Mouse (Mus musculus) lung, embryonic 14.5 days (tissue): ENCODE results near the gene Cftr. TPM values are rescaled to one million over a fixed set of nuclear protein-coding genes. Genes with fewer than 3 reads are reported as not detected.

Experiments used
- ATAC-seq: fragments of 200-750 bp; cut with Nextera tagmentation; 2 replicates; pipeline ENCODE4 v1.8.0; 2017; ENCODE audit warnings: mild to moderate bottlenecking, moderate TSS enrichment, moderate library complexity; ENCODE audit not compliant: insufficient read depth
- DNase-seq: peaks from one replicate; pipeline ENCODE4 v3.0.0-alpha.2; 2015
- H3K27ac ChIP-seq: fragments of 300-500 bp; sonication (generic); 2 replicates; pipeline ENCODE4 v1.5.1; 2014; ENCODE audit warnings: low read depth, mild to moderate bottlenecking, moderate library complexity
- H3K27me3 ChIP-seq: fragments of 300-500 bp; sonication (generic); 2 replicates; pipeline ENCODE4 v1.6.1; 2014; ENCODE audit warnings: low read length, control low read depth; ENCODE audit not compliant: insufficient read depth
- H3K36me3 ChIP-seq: fragments of 300-500 bp; sonication (generic); 2 replicates; pipeline ENCODE4 v1.6.1; 2014; ENCODE audit warnings: control low read depth; ENCODE audit not compliant: insufficient read depth
- H3K4me1 ChIP-seq: fragments of 300-500 bp; sonication (generic); 2 replicates; pipeline ENCODE4 v1.6.1; 2014; ENCODE audit warnings: antibody characterized with exemption, control low read depth; ENCODE audit not compliant: insufficient read depth
- H3K4me2 ChIP-seq: fragments of 300-500 bp; sonication (generic); 2 replicates; pipeline ENCODE4 v1.6.1; 2014; ENCODE audit warnings: mild to moderate bottlenecking
- H3K4me3 ChIP-seq: fragments of 300-500 bp; sonication (generic); 2 replicates; pipeline ENCODE4 v1.5.1; 2014; ENCODE audit warnings: low read depth, low read length
- H3K9ac ChIP-seq: fragments of 300-500 bp; sonication (generic); 2 replicates; pipeline ENCODE4 v1.6.1; 2014
- H3K9me3 ChIP-seq: fragments of 300-500 bp; sonication (generic); 2 replicates; pipeline ENCODE4 v1.6.1; 2016; ENCODE audit warnings: low read depth, low read length, control low read depth
- CTCF ChIP-seq: IDR thresholded peaks from 2 replicates; pipeline ENCODE4 v1.5.1; 2016; ENCODE audit warnings: antibody characterized with exemption, low read depth
- WGBS: fragments of 180-500 bp; shearing (Covaris S2); extraction: QIAGEN DNeasy Blood & Tissue Kit; methylation state at CpG from one replicate; pipeline ENCODE4 v1.1.7; 2014; 5-methylcytosine and 5-hydroxymethylcytosine counted together
- polyA plus RNA-seq: library from polyadenylated mRNA; unstranded; fragments of >200 nt; fragmentation: Nextera tagmentation; extraction: Ambion mirVana; gene quantifications from 2 replicates; pipeline ENCODE4 v1.2.1, GENCODE M21; 2014

Cftr gene
- polyA plus RNA-seq, 1 experiment from 2014 or later = 5.8 TPM

DNA sequence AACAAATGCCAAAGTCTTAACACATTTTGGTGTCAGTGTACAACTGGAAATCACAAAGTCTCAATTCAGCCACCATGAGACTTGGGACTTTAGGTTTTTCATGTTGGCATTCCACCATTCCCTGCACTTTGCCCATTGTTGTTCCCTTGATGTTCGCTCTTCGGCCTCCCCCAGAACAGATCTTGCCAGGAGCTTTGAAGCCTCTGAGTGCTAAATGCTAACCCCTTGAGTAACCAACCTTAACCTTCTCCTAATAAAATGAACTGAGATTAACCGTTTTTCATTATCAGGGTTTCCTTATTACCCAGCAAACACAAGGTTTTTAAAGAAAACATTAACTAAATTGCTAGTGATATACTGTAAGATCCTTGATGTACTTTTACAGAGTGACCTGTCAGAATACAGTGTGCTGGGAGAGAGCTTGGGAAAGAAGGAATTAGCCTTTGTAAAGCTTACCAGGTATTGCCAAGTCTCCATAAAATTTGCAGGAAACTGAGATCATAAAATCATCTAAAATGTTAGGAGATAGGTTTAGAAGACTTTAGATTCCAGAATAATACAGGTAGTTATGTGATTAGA lies 144.0 kb downstream of the Cftr start:
- no peak overlapping the region for H3K9ac ChIP-seq
- no peaks in the 10 kb centered on the region for H3K9me3 ChIP-seq
- no peak for TF ChIP-seq CTCF
- H3K27ac ChIP-seq = no peak overlapping the region
- no peaks in the 10 kb centered on the region for H3K27me3 ChIP-seq
- H3K36me3 ChIP-seq = no peaks in the 10 kb centered on the region
- H3K4me2 ChIP-seq = no peak overlapping the region
- 81% methylated on average over 3 of the region's 3 CpGs for WGBS
- no peaks in the 10 kb centered on the region for H3K4me1 ChIP-seq
- H3K4me3 ChIP-seq = no peak overlapping the region
- no peak for DNase-seq
- ATAC-seq = no peak

DNA sequence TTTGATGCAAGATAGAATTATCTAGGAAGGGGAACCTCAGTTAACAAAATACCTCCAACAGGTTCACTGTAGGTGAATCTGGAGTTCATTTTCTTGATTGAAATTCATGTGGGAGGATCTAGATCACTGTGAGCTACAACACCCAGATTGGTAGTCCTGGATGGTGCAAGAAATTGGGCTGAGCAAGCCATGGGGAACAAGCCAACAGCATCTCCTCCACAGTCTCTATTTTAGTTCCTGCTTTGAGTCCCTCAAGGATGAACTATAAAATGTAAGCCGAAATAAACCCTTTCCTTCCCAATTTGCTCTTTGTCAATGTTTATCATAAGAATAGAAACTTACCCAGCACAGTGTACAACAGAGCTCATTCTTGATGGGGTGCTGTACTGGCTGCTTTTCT lies 152.5 kb downstream of the Cftr start:
- WGBS = 88% methylated on average over 1 of the region's 1 CpGs
- DNase-seq (no peak), ATAC-seq (no peak)

DNA sequence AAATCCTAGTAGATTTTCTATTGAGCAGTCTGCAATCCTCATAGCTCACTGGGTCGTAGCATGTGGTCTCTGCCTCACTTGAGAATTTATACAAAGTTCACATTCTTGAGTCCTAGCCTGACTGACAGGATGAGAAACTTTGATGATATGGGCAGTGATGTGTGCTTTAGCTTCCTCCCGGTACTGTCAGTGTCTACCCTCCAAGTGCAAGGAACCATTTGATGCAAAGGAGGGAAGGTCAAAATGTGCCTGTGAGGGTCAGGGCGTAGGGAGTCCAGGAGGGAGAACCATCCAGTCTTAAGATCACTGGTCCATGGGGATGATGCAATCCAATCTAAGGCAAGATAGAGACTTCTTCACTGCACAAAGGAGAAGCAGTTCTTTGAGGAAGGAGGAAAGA lies 164.9 kb downstream of the Cftr start:
- H3K27me3 ChIP-seq = no peaks in the 10 kb centered on the region
- H3K9me3 ChIP-seq = no peaks in the 10 kb centered on the region
- no peaks in the 10 kb centered on the region for H3K4me1 ChIP-seq
- H3K36me3 ChIP-seq = no peaks in the 10 kb centered on the region
- no peak overlapping the region for H3K4me3 ChIP-seq
- WGBS = 68% methylated on average over 3 of the region's 3 CpGs
- no peak overlapping the region for H3K4me2 ChIP-seq
- H3K27ac ChIP-seq = no peak overlapping the region
- no peak for TF ChIP-seq CTCF
- DNase-seq = no peak
- no peak overlapping the region for H3K9ac ChIP-seq
- ATAC-seq = no peak

More for the DNA sequence above, 152.5 kb downstream of the Cftr start:
- TF ChIP-seq CTCF = no peak
- H3K4me2 ChIP-seq = no peak overlapping the region
- H3K36me3 ChIP-seq = no peaks in the 10 kb centered on the region
- no peaks in the 10 kb centered on the region for H3K27me3 ChIP-seq
- no peaks in the 10 kb centered on the region for H3K9me3 ChIP-seq
- no peaks in the 10 kb centered on the region for H3K4me1 ChIP-seq
- no peak overlapping the region for H3K27ac ChIP-seq
- no peak overlapping the region for H3K4me3 ChIP-seq
- H3K9ac ChIP-seq = no peak overlapping the region

DNA sequence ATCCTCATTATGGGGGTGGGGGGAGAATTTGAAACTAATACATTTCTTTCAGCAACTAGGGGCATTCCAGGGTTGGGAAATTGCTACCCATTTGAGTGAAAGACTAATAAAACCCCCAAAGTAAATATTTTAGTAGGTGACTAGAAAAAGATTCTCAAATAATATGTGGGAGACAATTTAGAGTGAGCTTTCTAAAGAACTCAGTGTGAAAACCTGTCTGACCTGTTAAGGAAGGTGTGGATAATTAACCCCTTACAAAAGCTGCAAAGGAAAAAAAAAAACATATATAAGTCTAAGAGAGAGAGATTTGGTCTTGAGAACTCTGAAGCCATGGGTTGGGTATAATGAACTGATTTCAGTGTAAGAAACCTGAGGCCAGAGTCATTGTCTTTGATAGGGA lies 167.8 kb downstream of the Cftr start:
- DNase-seq = peak; percentile 63
- no peak overlapping the region for H3K4me2 ChIP-seq
- ATAC-seq = peak; percentile 56
- H3K36me3 ChIP-seq = no peaks in the 10 kb centered on the region
- H3K4me3 ChIP-seq = no peak overlapping the region
- no peak overlapping the region for H3K9ac ChIP-seq
- peak overlapping the region; percentile 90; the same call in 1 of the 2 replicates for H3K27ac ChIP-seq
- no peak for TF ChIP-seq CTCF
- no peaks in the 10 kb centered on the region for H3K4me1 ChIP-seq
- H3K27me3 ChIP-seq = no peaks in the 10 kb centered on the region
- H3K9me3 ChIP-seq = no peaks in the 10 kb centered on the region

DNA sequence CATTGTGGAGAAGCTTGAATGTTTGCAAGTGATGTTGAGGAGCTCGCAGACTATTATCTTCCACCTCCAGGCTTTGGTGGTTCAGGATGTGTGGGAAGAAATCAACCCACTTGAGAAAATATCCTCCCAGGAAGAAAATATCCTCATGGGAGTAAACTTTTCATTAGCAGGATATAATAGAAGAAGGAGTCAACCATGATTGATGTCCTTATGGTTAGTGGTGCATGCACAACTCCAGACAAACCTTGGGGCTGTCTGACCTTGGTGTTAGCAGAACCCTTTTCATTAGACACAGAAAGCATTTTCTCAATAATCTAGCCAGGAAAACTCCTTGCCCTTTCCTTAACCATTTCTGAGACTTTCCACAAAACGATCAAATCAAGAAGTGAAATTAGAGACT lies 173.8 kb downstream of the Cftr start:
- DNase-seq (no peak), ATAC-seq (no peak)
- Histone ChIP-seq H3K9ac (no peak overlapping the region), H3K4me3 (no peak overlapping the region), H3K27me3 (no peaks in the 10 kb centered on the region), H3K9me3 (no peaks in the 10 kb centered on the region), H3K4me1 (no peaks in the 10 kb centered on the region), H3K27ac (no peak overlapping the region), H3K4me2 (no peak overlapping the region), H3K36me3 (no peaks in the 10 kb centered on the region)
- no peak for TF ChIP-seq CTCF
- 87% methylated on average over 2 of the region's 2 CpGs for WGBS

DNA sequence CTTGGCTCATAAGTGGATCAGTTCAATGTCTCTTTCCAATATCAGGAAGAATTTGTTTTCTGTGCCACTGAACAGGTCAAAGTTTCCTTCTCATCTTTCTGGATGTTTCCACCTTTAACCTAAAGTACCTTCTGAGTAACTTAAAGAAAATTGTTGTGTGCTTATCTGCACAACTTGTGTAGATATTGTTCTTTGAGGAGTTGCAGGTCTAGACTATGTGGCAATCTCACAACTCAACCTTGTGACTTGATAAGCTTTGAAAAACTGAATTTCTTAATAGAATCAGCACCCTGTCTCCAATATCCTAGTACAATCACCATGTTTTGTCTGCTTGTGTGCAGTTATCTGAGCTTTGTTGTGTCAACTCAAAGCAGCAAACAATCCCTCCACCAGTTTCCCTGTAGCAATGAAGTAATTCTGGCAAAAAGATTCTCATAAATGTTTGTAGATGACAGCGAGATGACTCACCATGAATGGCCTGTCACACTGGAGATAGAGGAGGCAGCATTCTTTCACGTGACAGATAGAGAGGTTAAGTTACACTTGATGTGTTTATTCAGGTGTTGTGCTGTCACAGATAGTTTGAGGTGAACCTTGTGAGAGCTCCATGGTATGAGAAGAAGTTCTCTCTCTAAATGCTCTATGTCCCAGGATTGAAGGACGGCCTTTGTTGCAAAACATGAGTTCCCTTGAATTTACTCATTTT lies 178.8 kb downstream of the Cftr start:
- H3K36me3 ChIP-seq = no peaks in the 10 kb centered on the region
- no peak for DNase-seq
- no peaks in the 10 kb centered on the region for H3K27me3 ChIP-seq
- H3K4me1 ChIP-seq = no peaks in the 10 kb centered on the region
- no peak overlapping the region for H3K9ac ChIP-seq
- H3K27ac ChIP-seq = no peak overlapping the region
- H3K9me3 ChIP-seq = no peaks in the 10 kb centered on the region
- ATAC-seq = no peak
- 42% methylated on average over 3 of the region's 3 CpGs for WGBS
- TF ChIP-seq CTCF = no peak
- H3K4me3 ChIP-seq = no peak overlapping the region
- no peak overlapping the region for H3K4me2 ChIP-seq

DNA sequence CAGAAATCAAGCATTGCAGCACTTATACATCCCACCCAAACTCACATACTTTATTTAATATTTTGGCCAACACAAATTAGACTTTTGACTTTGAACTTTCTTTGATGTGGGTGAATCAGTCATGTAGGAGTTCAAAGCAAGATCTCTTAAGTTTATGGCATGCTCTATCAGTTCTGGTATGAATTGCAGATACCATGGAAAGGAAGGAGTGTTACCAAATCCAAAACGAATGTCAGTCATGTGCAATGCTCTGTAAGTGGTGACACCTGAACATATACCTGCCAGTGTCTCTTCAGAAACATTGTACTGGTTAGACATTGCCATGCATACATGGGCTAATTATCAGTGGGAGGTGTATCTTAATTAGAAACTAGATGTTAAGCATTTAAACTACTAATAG lies 189.7 kb downstream of the Cftr start:
- TF ChIP-seq CTCF = no peak
- no peaks in the 10 kb centered on the region for H3K36me3 ChIP-seq
- no peaks in the 10 kb centered on the region for H3K4me1 ChIP-seq
- H3K4me3 ChIP-seq = no peak overlapping the region
- no peak for DNase-seq
- no peaks in the 10 kb centered on the region for H3K27me3 ChIP-seq
- no peak overlapping the region for H3K27ac ChIP-seq
- no peaks in the 10 kb centered on the region for H3K9me3 ChIP-seq
- no peak for ATAC-seq
- H3K9ac ChIP-seq = no peak overlapping the region
- H3K4me2 ChIP-seq = no peak overlapping the region
- WGBS = 70% methylated on average over 1 of the region's 1 CpGs

DNA sequence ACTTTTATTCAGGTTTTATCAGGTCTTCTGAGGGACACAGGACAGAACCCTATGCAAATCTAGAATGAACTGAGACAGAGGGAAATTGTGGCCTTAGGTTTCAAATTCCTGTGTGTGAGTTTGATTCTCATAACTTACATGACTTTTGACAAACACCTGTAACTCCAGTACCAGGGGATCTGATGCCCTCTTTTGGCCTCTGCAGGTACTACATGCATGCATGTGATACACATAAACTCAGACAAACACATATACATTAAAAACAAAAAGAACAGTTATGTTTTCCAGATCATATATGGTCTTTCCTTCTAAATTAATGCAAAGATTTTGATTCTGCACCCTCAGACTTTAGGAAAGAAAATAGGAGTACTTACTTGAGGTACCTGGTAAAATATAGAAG lies 190.5 kb downstream of the Cftr start:
- no peak for ATAC-seq
- peak; percentile 23; the same call in 1 of the 2 replicates for TF ChIP-seq CTCF
- Histone ChIP-seq H3K4me2 (no peak overlapping the region), H3K27ac (no peak overlapping the region), H3K4me1 (no peaks in the 10 kb centered on the region), H3K9me3 (no peaks in the 10 kb centered on the region), H3K36me3 (no peaks in the 10 kb centered on the region), H3K27me3 (no peaks in the 10 kb centered on the region), H3K9ac (no peak overlapping the region), H3K4me3 (no peak overlapping the region)
- no peak for DNase-seq
